ENCODE assay signal across 9 mouse cellular contexts in genomic region chr2:167064601-167065295, GRCm38 (mm10). TPM values are rescaled to one million over a fixed set of nuclear protein-coding genes. Genes with fewer than 3 reads are reported as not detected.
A peak's percentile ranks its signal among the peaks of the same experiment; 100 is the strongest.
DNase-seq lines count a peak whose midpoint lies in the region; ATAC-seq and TF ChIP-seq lines count a peak whose summit lies in the region.
"Had no signal": no experiment of that assay in that cellular context is flagged by ENCODE, and none has a peak within 500 bp of the region (broad histone marks: within the 10 kb centered on the region; RNA-seq: fewer than 3 reads in every experiment).

No protein-coding gene starts in this region.

- no peaks in the 10 kb centered on the region for H3K27me3 ChIP-seq in heart, adult 2 months (ENCODE audit: control insufficient read depth, insufficient read depth, low read length)
- H3K27me3 ChIP-seq in MEL (ENCODE audit: control insufficient read depth in 1 of 2, insufficient read depth in 2 of 2, low read length in 2 of 2) = no peaks in the 10 kb centered on the region
- no peaks in the 10 kb centered on the region for H3K27me3 ChIP-seq in hindbrain, embryonic 12.5 days
- H3K27me3 ChIP-seq in midbrain, embryonic 11.5 days (ENCODE audit: control insufficient read depth, insufficient read depth, low read length) = no peaks in the 10 kb centered on the region

- no peak for TF ChIP-seq CTCF in heart, adult 2 months (IDR thresholded peaks at IDR 0.05)
- no peak for TF ChIP-seq CTCF in MEL (IDR thresholded peaks at IDR 0.05 in 2 of 3, conservative IDR thresholded peaks at IDR 0.05 in 1 of 3; ENCODE audit: control insufficient read depth in 1 of 3, insufficient read depth in 1 of 3, low read depth in 2 of 3, low read length in 3 of 3, poor library complexity in 1 of 3, severe bottlenecking in 1 of 3)

- no peak for TF ChIP-seq RAD21 in MEL (IDR thresholded peaks at IDR 0.05; ENCODE audit: low read depth, low read length)

- 0 out of 2 replicates have a peak overlapping the region, but pooled peaks have one; percentile 40 for H3K9ac ChIP-seq in heart, adult 2 months (ENCODE audit: low read depth, low read length)
- H3K9ac ChIP-seq in MEL (ENCODE audit: control insufficient read depth, low read depth, low read length, poor library complexity, severe bottlenecking) = peak overlapping the region; percentile 94
- H3K9ac ChIP-seq in hindbrain, embryonic 12.5 days = peak overlapping the region; percentile 68
- H3K9ac ChIP-seq in midbrain, embryonic 11.5 days (ENCODE audit: low read length) = peak overlapping the region; percentile 93

- no peak; the same call in 1 of the 2 replicates for TF ChIP-seq POLR2A in heart, adult 2 months (IDR thresholded peaks at IDR 0.05; ENCODE audit: insufficient read depth, low read depth, low read length)
- TF ChIP-seq POLR2A in MEL (IDR thresholded peaks at IDR 0.05; ENCODE audit: control insufficient read depth in 1 of 2, insufficient read depth in 1 of 2, low read depth in 1 of 2, low read length in 2 of 2, poor library complexity in 1 of 2) = peak; percentile 61 to 82

- no peak overlapping the region for H3K4me3 ChIP-seq in heart, adult 2 months
- H3K4me3 ChIP-seq in MEL (ENCODE audit: control insufficient read depth in 1 of 2, insufficient read depth in 1 of 2, low read depth in 2 of 2, low read length in 2 of 2) = peak overlapping the region; percentile 50 to 91
- peak overlapping the region; percentile 87 for H3K4me3 ChIP-seq in hindbrain, embryonic 12.5 days
- H3K4me3 ChIP-seq in midbrain, embryonic 11.5 days (ENCODE audit: low read depth, low read length) = peak overlapping the region; percentile 82

- peak overlapping the region; percentile 87 for H3K4me2 ChIP-seq in hindbrain, embryonic 12.5 days (replicated peaks)
- peak overlapping the region; percentile 76 for H3K4me2 ChIP-seq in midbrain, embryonic 11.5 days

- intact Hi-C loops in heart, adult 2 months (cut with DNase I) = loop anchor here (5.0 kb wide), 3 partner anchors 67 to 358 kb away; partner anchors contain the start of genes B4galt5, Slc9a8 and Stau1
- intact Hi-C loops in heart, postnatal 14 days (cut with DNase I) = no loop called here

- H3K36me3 ChIP-seq in heart, adult 2 months (ENCODE audit: control insufficient read depth, insufficient read depth, low read length) = peaks cover 15% of the 10 kb centered on the region
- H3K36me3 ChIP-seq in MEL (ENCODE audit: control insufficient read depth in 1 of 2, insufficient read depth in 2 of 2, low read length in 2 of 2) = peaks cover 15 to 16% of the 10 kb centered on the region in 2 experiments
- H3K36me3 ChIP-seq in hindbrain, embryonic 12.5 days = peaks cover 30% of the 10 kb centered on the region
- peaks cover 15% of the 10 kb centered on the region; the same call in 1 of the 2 replicates for H3K36me3 ChIP-seq in midbrain, embryonic 11.5 days (ENCODE audit: control insufficient read depth, insufficient read depth, low read length)

- H3K27ac ChIP-seq in heart, adult 2 months = no peak overlapping the region
- H3K27ac ChIP-seq in MEL (ENCODE audit: control insufficient read depth, low read depth, low read length) = peak overlapping the region; percentile 93
- 0 out of 2 replicates have a peak overlapping the region, but pooled peaks have one; percentile 4 for H3K27ac ChIP-seq in hindbrain, embryonic 12.5 days
- peak overlapping the region; percentile 67; the same call in 1 of the 2 replicates for H3K27ac ChIP-seq in midbrain, embryonic 11.5 days (ENCODE audit: low read depth, low read length)

- WGBS in heart, adult 2 months = 38% methylated on average over 9 of the region's 9 CpGs
- 28% methylated on average over 9 of the region's 9 CpGs for WGBS in hindbrain, embryonic 12.5 days
- WGBS in midbrain, embryonic 11.5 days = 26% methylated on average over 9 of the region's 9 CpGs

- DNase-seq in heart, adult 2 months = no peak
- DNase-seq in heart, postnatal 14 days = no peak
- peak; percentile 68 for DNase-seq in MEL (ENCODE audit: low read depth, low spot score)
- peak; percentile 83 for DNase-seq in midbrain, embryonic 11.5 days (ENCODE audit: low spot score, missing footprints)
- no peak for DNase-seq in spleen, postnatal 36 days (ENCODE audit: low spot score in 2 of 2)
- DNase-seq in frontal cortex, adult 2 months (ENCODE audit: extremely low spot score in 1 of 2, low spot score in 1 of 2) = no peak
- no peak for DNase-seq in left cerebral cortex, adult 18-20 months (ENCODE audit: low spot score in 2 of 2)

- no peak for TF ChIP-seq EP300 in heart, adult 2 months (IDR thresholded peaks at IDR 0.05; ENCODE audit: insufficient read depth, low read depth, low read length)
- TF ChIP-seq EP300 in MEL (IDR thresholded peaks at IDR 0.05; ENCODE audit: low read depth in 1 of 2, low read length in 2 of 2) = no peak

- peaks cover 8% of the 10 kb centered on the region for H3K79me2 ChIP-seq in heart, adult 2 months (replicated peaks; ENCODE audit: control insufficient read depth, insufficient read depth, low read length)
- peaks cover 48% of the 10 kb centered on the region for H3K79me2 ChIP-seq in MEL (ENCODE audit: control insufficient read depth, insufficient read depth, low read length, poor library complexity)

- H3K9me3 ChIP-seq in MEL (replicated peaks; ENCODE audit: insufficient read depth, low read length) = no peaks in the 10 kb centered on the region
- no peaks in the 10 kb centered on the region for H3K9me3 ChIP-seq in hindbrain, embryonic 12.5 days (replicated peaks)
- H3K9me3 ChIP-seq in midbrain, embryonic 11.5 days (ENCODE audit: control insufficient read depth, low read length) = no peaks in the 10 kb centered on the region

- peaks cover 14% of the 10 kb centered on the region for H3K4me1 ChIP-seq in heart, adult 2 months (ENCODE audit: control insufficient read depth, insufficient read depth, low read length)
- H3K4me1 ChIP-seq in MEL (ENCODE audit: control insufficient read depth in 1 of 2, insufficient read depth in 2 of 2, low read length in 2 of 2) = peaks cover 0 to 6% of the 10 kb centered on the region in 2 experiments; a peak in 2 of 4 replicates
- peaks cover 30% of the 10 kb centered on the region for H3K4me1 ChIP-seq in hindbrain, embryonic 12.5 days
- peaks cover 14% of the 10 kb centered on the region for H3K4me1 ChIP-seq in midbrain, embryonic 11.5 days (ENCODE audit: control insufficient read depth, insufficient read depth, low read length)

- no peak for ATAC-seq in hindbrain, embryonic 12.5 days (ENCODE audit: low FRiP score)
- no peak for ATAC-seq in midbrain, embryonic 11.5 days (ENCODE audit: low FRiP score)
- ATAC-seq: inflammation-experienced regulatory T-cells, adult 6 months had no signal

TF ChIP-seq in MEL, 35 proteins besides CTCF, POLR2A, EP300 and RAD21:
- peak; percentile 48; the same call in 1 of the 2 replicates for TF ChIP-seq TBP (IDR thresholded peaks at IDR 0.05; ENCODE audit: low read depth, low read length)
- peak; percentile 71; the same call in 1 of the 2 replicates for TF ChIP-seq POLR2AphosphoS5 (IDR thresholded peaks at IDR 0.05; ENCODE audit: borderline replicate concordance, low read depth, low read length)
- TF ChIP-seq ZC3H11A (IDR thresholded peaks at IDR 0.05; ENCODE audit: low read depth, low read length) = no peak

RNA-seq across cellular contexts. Expression of gene Znfx1, which starts 1.9 kb away (rescaled TPM):
- total RNA-seq in heart, adult 2 months (2021) = 10 to 100 TPM; 37.4 to 39.3 TPM
- polyA plus RNA-seq in heart, adult 2 months (2012; rRNA removed) = 21.9 and 29.1 TPM in 2 replicates
- 10 to 100 TPM; 32.1 to 36.1 TPM for total RNA-seq in heart, postnatal 14 days (2021)
- total RNA-seq in MEL (2012; rRNA removed) = 12.1 and 15.6 TPM in 2 replicates
- 10 to 100 TPM in 1 of 2 experiments, not detected in 1; 17.1 TPM for polyA plus RNA-seq in MEL (2012; ENCODE audit: insufficient read depth in 1 of 2, insufficient read length in 2 of 2, low read depth in 1 of 2, low replicate concordance in 2 of 2, missing spikeins in 1 of 2)
- 9.4 and 9.7 TPM in 2 replicates for polyA plus RNA-seq in hindbrain, embryonic 12.5 days (2016; fragmentation: Nextera tagmentation; extraction: Ambion mirVana)
- polyA plus RNA-seq in midbrain, embryonic 11.5 days (2014; fragmentation: Nextera tagmentation; extraction: Ambion mirVana) = 5.4 and 5.5 TPM in 2 replicates
- 30.0 and 31.2 TPM in 2 replicates for polyA plus RNA-seq in frontal cortex, adult 2 months (2012; rRNA removed)
- total RNA-seq in left cerebral cortex, adult 18-20 months (2021) = 10 to 100 TPM; 77.2 to 78.9 TPM

RNA-seq across cellular contexts. Expression of gene Ddx27, which starts 49.8 kb away (rescaled TPM):
- 10 to 100 TPM; 10.9 to 11.3 TPM for total RNA-seq in heart, adult 2 months (2021)
- 6.9 and 7.7 TPM in 2 replicates for polyA plus RNA-seq in heart, adult 2 months (2012; rRNA removed)
- total RNA-seq in heart, postnatal 14 days (2021) = 10 to 100 TPM; 12.3 to 13.7 TPM
- total RNA-seq in MEL (2012; rRNA removed) = 125 and 143 TPM in 2 replicates
- 100 to 1,000 TPM in 1 of 2 experiments, 10 to 100 TPM in 1; 61.7 to 181 TPM for polyA plus RNA-seq in MEL (2012; ENCODE audit: insufficient read depth in 1 of 2, insufficient read length in 2 of 2, low read depth in 1 of 2, low replicate concordance in 2 of 2, missing spikeins in 1 of 2)
- 42.0 and 50.1 TPM in 2 replicates for polyA plus RNA-seq in hindbrain, embryonic 12.5 days (2016; fragmentation: Nextera tagmentation; extraction: Ambion mirVana)
- polyA plus RNA-seq in midbrain, embryonic 11.5 days (2014; fragmentation: Nextera tagmentation; extraction: Ambion mirVana) = 40.6 and 42.5 TPM in 2 replicates
- 36.7 and 42.6 TPM in 2 replicates for polyA plus RNA-seq in frontal cortex, adult 2 months (2012; rRNA removed)
- total RNA-seq in left cerebral cortex, adult 18-20 months (2021) = 10 to 100 TPM; 27.8 to 28.6 TPM

Comparison
In these comparisons a context has a peak if more than half of its experiments do, and no peak if none do; other contexts are left out.
1. DNase-seq: peak in MEL (single experiment) and midbrain, embryonic 11.5 days (single experiment); none in heart, adult 2 months (0 of 2), heart, postnatal 14 days (0 of 2), spleen, postnatal 36 days (0 of 2), frontal cortex, adult 2 months (0 of 2) and left cerebral cortex, adult 18-20 months (0 of 2).
2. H3K9ac ChIP-seq: peak in every context shown above with its lines; median percentile 94 in MEL; 93 in midbrain, embryonic 11.5 days; 68 in hindbrain, embryonic 12.5 days; 40 in heart, adult 2 months.